Mouse (Mus musculus): Measurements from ENCODE around the gene Zfp784.

The Zfp784 gene

GRCm38 (mm10) chr7:5057804-5058203 is 19.6 kb upstream of the Zfp784 start:
- DNase-seq (ENCODE audit: low spot score in 2 of 2), result peak in 1 of 2 experiments; percentile 37

GRCm38 (mm10) chr7:5057381-5057780 is 19.1 kb upstream of the Zfp784 start:
- DNase-seq (ENCODE audit: low spot score in 2 of 2), result no peak

GRCm38 (mm10) chr7:5056651-5057263 is 18.5 kb upstream of the Zfp784 start:
- no peak for DNase-seq (ENCODE audit: low spot score in 2 of 2)

GRCm38 (mm10) chr7:5053456-5054179 is 15.4 kb upstream of the Zfp784 start:
- DNase-seq (ENCODE audit: low spot score in 2 of 2), result no peak

- DNase-seq (ENCODE audit: low spot score in 2 of 2), result no peak
Observed at GRCm38 (mm10) chr7:5052931-5053343, 14.7 kb upstream of the Zfp784 start.

- no peak for DNase-seq (ENCODE audit: low spot score in 2 of 2)
Observed at GRCm38 (mm10) chr7:5052438-5052837, 14.2 kb upstream of the Zfp784 start.

- peak; percentile 32 to 63 for DNase-seq (ENCODE audit: low spot score in 2 of 2)
Observed at GRCm38 (mm10) chr7:5051193-5052192, 13.2 kb upstream of the Zfp784 start, which contains the start of gene Zfp580. Gene Zfp580, plus strand, starts transcription at chr7:5051538.

- no peak for DNase-seq (ENCODE audit: low spot score in 2 of 2)
Observed at GRCm38 (mm10) chr7:5047313-5047712, 9.1 kb upstream of the Zfp784 start.

- no peak for DNase-seq (ENCODE audit: low spot score in 2 of 2)
Observed at GRCm38 (mm10) chr7:5046112-5046511, 7.9 kb upstream of the Zfp784 start.

GRCm38 (mm10) chr7:5044981-5045380 is 6.7 kb upstream of the Zfp784 start:
- DNase-seq (ENCODE audit: low spot score in 2 of 2), result no peak

GRCm38 (mm10) chr7:5038940-5039339 is 694 bp upstream of the Zfp784 start:
- no peak for DNase-seq (ENCODE audit: low spot score in 2 of 2)

- DNase-seq (ENCODE audit: low spot score in 2 of 2), result no peak
Observed at GRCm38 (mm10) chr7:5037467-5037866, 779 bp downstream of the Zfp784 start.

GRCm38 (mm10) chr7:5037026-5037425 is 1.2 kb downstream of the Zfp784 start:
- DNase-seq (ENCODE audit: low spot score in 2 of 2), result no peak

- DNase-seq (ENCODE audit: low spot score in 2 of 2), result no peak
Observed at GRCm38 (mm10) chr7:5036136-5036535, 2.1 kb downstream of the Zfp784 start.

GRCm38 (mm10) chr7:5035628-5036027 is 2.6 kb downstream of the Zfp784 start:
- no peak for DNase-seq (ENCODE audit: low spot score in 2 of 2)

- DNase-seq (ENCODE audit: low spot score in 2 of 2), result no peak
Observed at GRCm38 (mm10) chr7:5033818-5034217, 4.4 kb downstream of the Zfp784 start, which contains the start of gene 4632433K11Rik. Gene 4632433K11Rik, plus strand, starts transcription at chr7:5034118.

- no peak for DNase-seq (ENCODE audit: low spot score in 2 of 2)
Observed at GRCm38 (mm10) chr7:5031496-5031895, 6.8 kb downstream of the Zfp784 start.

GRCm38 (mm10) chr7:5030554-5031275 is 7.5 kb downstream of the Zfp784 start:
- DNase-seq (ENCODE audit: low spot score in 2 of 2), result no peak

GRCm38 (mm10) chr7:5029946-5030345 is 8.3 kb downstream of the Zfp784 start:
- DNase-seq (ENCODE audit: low spot score in 2 of 2), result no peak

- no peak for DNase-seq (ENCODE audit: low spot score in 2 of 2)
Observed at GRCm38 (mm10) chr7:5029543-5029942, 8.7 kb downstream of the Zfp784 start.

GRCm38 (mm10) chr7:5021197-5021596 is 17.0 kb downstream of the Zfp784 start:
- no peak for DNase-seq (ENCODE audit: low spot score in 2 of 2)
